Mouse (Mus musculus) spleen, adult 2 months (tissue): ENCODE measurements at regions not wholly inside any gene's neighbourhood (a gene's known extent, or its start where the extent isn't known, plus 50 kb on each side); places are given as distances from the start of the nearest gene placed in this dataset.

Source experiments
- DNase-seq, 2 experiments: peaks; one replicate each; pipeline versions ENCODE4 v3.0.0 to v3.0.0-alpha.2; 2012 to 2021; ENCODE audit warnings: low spot score in 2 of 2, low read depth in 1 of 2
- H3K27ac ChIP-seq: fragments of 200-500 bp; 2 replicates; pipeline ENCODE4 v1.5.1; 2012; ENCODE audit warnings: low read length, inconsistent platforms; ENCODE audit not compliant: insufficient read depth
- H3K27me3 ChIP-seq: fragments of 200-500 bp; 2 replicates; pipeline ENCODE4 v1.6.1; 2012; ENCODE audit warnings: mild to moderate bottlenecking, moderate library complexity, low read length, inconsistent platforms; ENCODE audit not compliant: control insufficient read depth, insufficient read depth
- H3K36me3 ChIP-seq: fragments of 200-500 bp; 2 replicates; pipeline ENCODE4 v1.6.1; 2012; ENCODE audit warnings: mild to moderate bottlenecking, low read length, inconsistent platforms; ENCODE audit not compliant: control insufficient read depth, insufficient read depth
- H3K4me1 ChIP-seq: fragments of 200-500 bp; 2 replicates; pipeline ENCODE4 v1.6.1; 2011; ENCODE audit warnings: inconsistent platforms; ENCODE audit not compliant: control insufficient read depth, insufficient read depth, insufficient read length
- H3K4me3 ChIP-seq: fragments of 200-500 bp; 2 replicates; pipeline ENCODE4 v1.5.1; 2011; ENCODE audit warnings: mild to moderate bottlenecking, inconsistent platforms; ENCODE audit not compliant: insufficient read depth, insufficient read length; ENCODE audit errors: extremely low read depth
- CTCF ChIP-seq: fragments of 200-500 bp; IDR thresholded peaks from 2 replicates; pipeline ENCODE4 v1.5.1; 2011; ENCODE audit warnings: mild to moderate bottlenecking, inconsistent platforms; ENCODE audit not compliant: insufficient read depth, insufficient read length, insufficient replicate concordance; ENCODE audit errors: extremely low read depth
- POLR2A ChIP-seq: fragments of 200-500 bp; IDR thresholded peaks from 2 replicates; pipeline ENCODE4 v1.6.1; 2011; ENCODE audit warnings: low read depth, low read length, inconsistent platforms
- WGBS: fragments of 180-500 bp; shearing (Covaris S2); methylation state at CpG from one replicate; pipeline ENCODE4 v1.1.7; 2018; 5-methylcytosine and 5-hydroxymethylcytosine counted together

- no peak for TF ChIP-seq POLR2A
- TF ChIP-seq CTCF: no peak
- Histone ChIP-seq H3K4me1 (no peaks in the 10 kb centered on the region), H3K27ac (no peak overlapping the region), H3K4me3 (no peak overlapping the region), H3K27me3 (no peaks in the 10 kb centered on the region), H3K36me3 (no peaks in the 10 kb centered on the region)
- WGBS: 64% methylated on average over 5 of the region's 5 CpGs
- DNase-seq: no peak
Observed at GRCm38 (mm10) chr4:56661816-56662215, 78.1 kb upstream of the Gm26657 start.

GRCm38 (mm10) chr4:56657046-56657445 is 82.8 kb upstream of the Gm26657 start:
- Histone ChIP-seq H3K4me1 (no peaks in the 10 kb centered on the region), H3K4me3 (no peak overlapping the region), H3K27me3 (no peaks in the 10 kb centered on the region), H3K27ac (no peak overlapping the region), H3K36me3 (no peaks in the 10 kb centered on the region)
- WGBS: 84% methylated on average over 3 of the region's 3 CpGs
- no peak for DNase-seq
- no peak for TF ChIP-seq CTCF
- TF ChIP-seq POLR2A: no peak

DNA sequence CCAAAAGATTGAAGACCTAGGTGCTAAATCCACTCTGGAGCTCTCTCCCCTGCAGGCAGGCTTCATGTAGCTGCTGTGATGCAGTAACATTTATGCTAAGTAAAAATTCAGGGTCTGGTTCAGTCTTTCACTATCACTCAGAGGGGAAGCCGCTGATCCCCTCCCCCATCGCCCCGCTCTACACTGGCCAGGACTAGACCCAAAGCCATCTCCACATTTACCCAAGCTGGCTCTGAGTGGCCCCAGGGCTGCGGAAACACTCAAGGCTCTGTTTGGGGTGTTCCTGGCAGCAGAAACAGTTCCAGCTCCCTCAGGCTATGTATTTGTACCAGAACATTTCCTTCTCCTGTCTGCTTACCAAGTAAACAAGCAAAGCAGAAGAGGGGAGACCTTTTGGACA is 85.5 kb upstream of the Gm26657 start:
- WGBS: 64% methylated on average over 4 of the region's 4 CpGs
- H3K27me3 ChIP-seq: no peaks in the 10 kb centered on the region
- H3K36me3 ChIP-seq: no peaks in the 10 kb centered on the region
- no peaks in the 10 kb centered on the region for H3K4me1 ChIP-seq
- no peak for DNase-seq
- H3K27ac ChIP-seq: no peak overlapping the region
- no peak overlapping the region for H3K4me3 ChIP-seq
- TF ChIP-seq POLR2A (no peak), CTCF (no peak)

DNA sequence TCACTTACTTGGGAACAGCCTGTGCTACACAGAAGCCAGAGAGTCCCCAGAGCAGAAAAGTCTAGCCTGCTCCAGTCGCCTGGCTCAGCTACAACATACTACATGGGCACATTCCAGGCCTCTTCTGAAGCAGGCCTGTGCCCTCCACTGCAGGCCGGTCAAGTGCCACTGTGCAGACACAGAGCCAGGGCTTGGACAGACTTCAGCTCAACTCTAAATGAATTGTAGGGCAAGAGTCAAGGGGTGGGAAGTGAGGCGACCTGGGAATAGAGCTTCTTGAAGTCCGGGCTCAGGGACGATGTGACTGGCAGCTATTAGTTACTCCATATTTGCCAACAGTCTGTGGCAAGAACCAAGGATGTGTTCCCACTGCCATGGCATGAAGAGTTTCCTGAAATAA is 87.1 kb upstream of the Gm26657 start:
- Histone ChIP-seq H3K27me3 (no peaks in the 10 kb centered on the region), H3K4me1 (no peaks in the 10 kb centered on the region), H3K27ac (no peak overlapping the region), H3K36me3 (no peaks in the 10 kb centered on the region), H3K4me3 (no peak overlapping the region)
- TF ChIP-seq POLR2A (no peak), CTCF (no peak)
- WGBS: 80% methylated on average over 5 of the region's 5 CpGs
- no peak for DNase-seq

DNA sequence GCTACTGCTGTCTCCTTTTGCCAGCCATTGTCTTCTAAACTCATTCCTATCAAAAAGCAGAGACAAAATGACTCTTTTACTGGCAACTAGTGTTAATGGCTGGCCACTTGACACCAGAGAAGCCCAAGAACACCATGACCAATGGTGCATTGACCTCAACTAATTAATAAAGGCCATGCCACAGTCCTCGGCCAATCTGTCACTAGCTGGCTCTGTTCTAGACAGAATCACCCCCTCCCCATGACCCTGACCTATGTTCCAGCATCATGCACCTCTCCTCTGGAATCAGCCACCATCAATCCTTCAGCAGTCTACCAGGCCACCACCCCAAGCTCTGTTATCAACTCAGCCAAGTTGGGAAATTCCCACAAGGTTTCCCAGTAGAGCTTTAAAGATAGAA is 90.1 kb upstream of the Gm26657 start:
- Histone ChIP-seq H3K36me3 (no peaks in the 10 kb centered on the region), H3K27me3 (no peaks in the 10 kb centered on the region), H3K4me3 (no peak overlapping the region), H3K27ac (no peak overlapping the region), H3K4me1 (no peaks in the 10 kb centered on the region)
- no peak for DNase-seq
- WGBS: 84% methylated on average over 1 of the region's 1 CpGs
- TF ChIP-seq CTCF: no peak

- TF ChIP-seq POLR2A: no peak
- no peak for TF ChIP-seq CTCF
- Histone ChIP-seq H3K27ac (no peak overlapping the region), H3K4me3 (no peak overlapping the region), H3K36me3 (no peaks in the 10 kb centered on the region), H3K4me1 (no peaks in the 10 kb centered on the region), H3K27me3 (no peaks in the 10 kb centered on the region)
- DNase-seq: no peak
- WGBS: 79% methylated on average over 20 of the region's 20 CpGs
Observed at GRCm38 (mm10) chr4:56643999-56644962, 95.6 kb upstream of the Gm26657 start.

DNA sequence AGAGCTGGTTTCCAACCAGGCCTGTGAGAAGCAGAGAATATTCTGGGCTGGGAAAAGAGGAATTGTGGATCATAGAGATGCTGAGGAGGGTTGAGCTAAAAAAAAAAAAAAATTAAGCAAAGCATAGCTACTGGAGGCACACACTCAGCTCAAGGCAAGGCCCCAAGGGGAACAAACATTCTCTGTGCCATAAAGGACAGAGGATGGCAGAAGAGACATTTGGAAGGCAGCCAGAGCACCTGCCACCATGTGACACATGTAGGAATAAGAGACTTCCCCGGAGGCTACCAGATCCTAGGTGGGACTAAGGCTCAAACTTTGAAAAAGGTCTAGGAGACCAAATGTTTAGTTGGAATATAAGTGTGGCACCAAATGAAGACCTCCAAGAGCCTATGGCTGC is 96.4 kb upstream of the Gm26657 start:
- Histone ChIP-seq H3K27ac (no peak overlapping the region), H3K36me3 (no peaks in the 10 kb centered on the region), H3K4me3 (no peak overlapping the region), H3K4me1 (no peaks in the 10 kb centered on the region), H3K27me3 (no peaks in the 10 kb centered on the region)
- no peak for DNase-seq
- TF ChIP-seq CTCF: no peak
- no peak for TF ChIP-seq POLR2A
- 78% methylated on average over 1 of the region's 1 CpGs for WGBS
